Mouse (Mus musculus) heart, adult 2 months (tissue): ENCODE data around the gene 2700049A03Rik.

Experiments used
- CTCF ChIP-seq: fragments of 200-600 bp; IDR thresholded peaks from 2 replicates; pipeline ENCODE4 v1.8.1; 2022; ENCODE audit warnings: antibody characterized with exemption, mild to moderate bottlenecking, moderate library complexity
- EP300 ChIP-seq: fragments of 200-500 bp; IDR thresholded peaks from 2 replicates; pipeline ENCODE4 v1.6.1; 2011; ENCODE audit warnings: low read depth, low read length, control low read depth; ENCODE audit not compliant: insufficient read depth

GRCm38 (mm10) chr12:71137686-71138085 is 1.0 kb downstream of the 2700049A03Rik start:
- TF ChIP-seq EP300 (no peak), CTCF (no peak)
